Mouse (Mus musculus): ENCODE data around the gene Pdik1l.

Gene Pdik1l

GRCm38 (mm10) chr4:134263191-134263590 is 24.5 kb downstream of the Pdik1l start:
- no peak for DNase-seq (ENCODE audit: extremely low spot score, low read depth, low spot score)

DNA sequence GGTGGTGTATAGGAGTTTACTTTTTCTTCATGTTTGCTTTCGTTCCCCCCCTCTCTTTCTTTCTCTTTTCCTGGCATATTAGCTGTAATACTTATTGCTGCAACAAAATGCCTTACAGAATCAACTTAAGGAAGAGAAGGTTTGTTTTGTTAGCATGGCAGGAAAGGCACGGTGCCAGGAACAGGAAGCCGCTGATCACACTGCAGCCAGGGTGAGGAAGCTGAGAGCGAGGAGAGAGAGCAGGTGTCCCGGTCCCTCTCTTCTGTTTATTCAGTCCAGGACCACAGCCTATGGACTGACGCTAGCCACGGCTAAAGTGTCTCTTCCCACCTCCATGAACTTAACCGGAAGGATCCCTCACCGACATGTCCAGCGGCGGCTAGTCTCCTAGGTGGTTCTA is 29.3 kb downstream of the Pdik1l start:
- no peak for DNase-seq (ENCODE audit: extremely low spot score, low read depth, low spot score)

DNA sequence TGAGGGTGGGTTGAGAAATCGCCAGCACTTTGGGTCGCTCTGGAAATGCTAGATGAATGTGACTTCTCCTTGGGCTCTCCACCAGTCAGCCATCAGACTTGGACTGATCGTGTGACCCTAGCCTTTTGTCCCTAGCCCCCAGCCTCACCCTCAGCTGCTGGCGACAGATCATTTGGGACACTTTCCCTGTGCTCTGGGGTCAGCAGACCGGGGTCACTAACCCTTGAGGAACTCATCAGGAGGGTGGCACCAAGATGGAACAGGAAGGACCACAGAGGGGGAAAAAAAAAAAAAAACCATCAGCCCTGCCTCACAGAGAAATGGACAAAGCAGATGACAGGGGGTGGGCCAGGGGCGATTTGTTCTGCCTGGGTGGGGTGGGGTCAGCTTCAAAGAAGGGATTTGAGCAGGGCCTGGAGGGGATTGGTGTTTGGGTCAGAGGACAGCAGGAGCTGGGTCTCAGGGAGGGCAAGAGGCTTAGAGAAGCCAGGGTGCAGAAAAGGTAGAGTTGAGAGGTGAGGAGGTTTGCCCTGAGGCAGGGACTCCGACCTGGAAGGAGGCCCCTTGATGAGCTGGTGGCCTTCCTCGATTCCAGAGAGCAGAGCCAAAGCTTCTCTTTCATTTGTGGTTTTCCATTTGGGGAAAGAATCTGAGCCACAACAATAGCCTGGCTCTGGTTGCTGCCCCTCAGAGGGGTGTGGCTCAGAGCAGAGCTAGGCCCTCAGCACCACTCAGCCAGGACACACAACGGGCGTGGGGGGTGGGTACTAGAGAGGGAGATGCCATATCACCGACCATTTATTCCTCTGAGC is 30.3 kb downstream of the Pdik1l start:
- no peak for DNase-seq (ENCODE audit: extremely low spot score, low read depth, low spot score)

DNA sequence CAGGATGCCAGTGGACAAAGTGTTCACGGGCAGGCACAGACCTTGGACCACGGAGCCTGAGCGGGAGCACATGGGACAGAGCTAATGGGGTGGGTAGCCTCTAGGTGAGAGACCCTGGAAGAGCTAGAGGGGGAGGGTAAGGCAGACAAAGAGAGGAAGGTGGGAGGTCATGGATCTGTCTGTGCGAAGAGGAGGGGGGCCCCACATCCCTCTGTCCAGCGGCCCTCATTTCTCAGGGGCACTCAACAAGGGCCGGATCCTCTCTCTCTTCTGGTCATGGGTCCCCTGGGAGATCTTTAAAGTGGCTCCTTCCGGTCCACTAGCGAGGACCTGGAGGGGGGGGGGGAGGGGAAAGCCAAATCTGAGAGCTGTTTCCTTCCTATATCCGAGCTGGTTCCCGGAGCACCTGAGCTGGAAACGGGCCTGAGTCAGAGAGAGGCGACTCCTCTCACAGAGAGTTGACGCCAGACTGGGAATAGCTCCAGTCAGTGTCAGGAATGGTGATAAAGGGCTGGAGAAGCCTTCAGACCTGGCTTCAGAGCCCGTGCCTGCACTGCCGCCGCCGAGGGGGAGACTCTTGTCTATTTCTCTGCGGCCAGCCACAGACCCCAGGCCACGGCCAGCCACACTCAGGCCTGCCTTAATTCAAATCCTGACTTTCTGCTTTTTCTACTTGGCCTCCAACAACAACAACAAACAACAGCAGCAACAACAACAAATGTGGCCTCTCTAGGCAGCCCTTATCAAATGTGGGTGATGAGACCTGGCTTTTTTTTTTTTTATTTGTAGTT is 31.1 kb downstream of the Pdik1l start:
- DNase-seq (ENCODE audit: extremely low spot score, low read depth, low spot score): no peak

GRCm38 (mm10) chr4:134255854-134256253 is 31.8 kb downstream of the Pdik1l start:
- DNase-seq (ENCODE audit: extremely low spot score, low read depth, low spot score): no peak

GRCm38 (mm10) chr4:134254835-134255234 is 32.9 kb downstream of the Pdik1l start:
- DNase-seq (ENCODE audit: extremely low spot score, low read depth, low spot score): no peak

DNA sequence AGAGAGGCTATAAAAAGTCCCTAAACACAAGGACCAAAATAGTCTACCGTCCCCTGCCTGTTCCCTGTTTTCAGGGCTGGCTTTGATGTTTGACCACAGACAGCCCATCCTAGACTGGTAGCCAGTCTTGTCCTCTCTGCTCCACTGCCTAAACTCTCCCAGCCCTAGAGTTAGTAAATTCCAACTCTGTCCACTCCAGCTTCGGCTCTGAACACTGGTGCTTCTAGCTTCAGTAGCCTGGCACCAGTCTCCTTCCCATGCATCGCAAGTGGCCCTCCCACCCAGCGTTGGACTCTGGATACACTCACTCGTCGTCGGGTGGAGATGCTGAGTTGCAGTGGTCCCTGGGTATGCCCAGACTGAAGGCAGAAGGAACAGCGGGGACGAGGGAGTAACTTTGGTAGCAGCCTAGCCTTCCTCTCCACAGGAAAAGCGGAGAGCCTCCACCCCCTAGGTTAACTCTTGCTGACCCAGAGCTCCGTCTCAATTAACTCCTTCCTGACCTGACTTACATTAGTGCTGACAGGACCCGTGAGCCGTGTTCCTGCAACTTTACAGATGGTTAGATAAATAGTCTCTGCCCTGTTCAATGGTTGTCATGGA is 33.9 kb downstream of the Pdik1l start, which contains the start of gene Grrp1:
Grrp1 (minus strand) TSS at position 385 of the 603 bp plus-strand sequence.
- no peak for DNase-seq (ENCODE audit: extremely low spot score, low read depth, low spot score)

GRCm38 (mm10) chr4:134252911-134253721 is 34.6 kb downstream of the Pdik1l start:
- no peak for DNase-seq (ENCODE audit: extremely low spot score, low read depth, low spot score)

DNA sequence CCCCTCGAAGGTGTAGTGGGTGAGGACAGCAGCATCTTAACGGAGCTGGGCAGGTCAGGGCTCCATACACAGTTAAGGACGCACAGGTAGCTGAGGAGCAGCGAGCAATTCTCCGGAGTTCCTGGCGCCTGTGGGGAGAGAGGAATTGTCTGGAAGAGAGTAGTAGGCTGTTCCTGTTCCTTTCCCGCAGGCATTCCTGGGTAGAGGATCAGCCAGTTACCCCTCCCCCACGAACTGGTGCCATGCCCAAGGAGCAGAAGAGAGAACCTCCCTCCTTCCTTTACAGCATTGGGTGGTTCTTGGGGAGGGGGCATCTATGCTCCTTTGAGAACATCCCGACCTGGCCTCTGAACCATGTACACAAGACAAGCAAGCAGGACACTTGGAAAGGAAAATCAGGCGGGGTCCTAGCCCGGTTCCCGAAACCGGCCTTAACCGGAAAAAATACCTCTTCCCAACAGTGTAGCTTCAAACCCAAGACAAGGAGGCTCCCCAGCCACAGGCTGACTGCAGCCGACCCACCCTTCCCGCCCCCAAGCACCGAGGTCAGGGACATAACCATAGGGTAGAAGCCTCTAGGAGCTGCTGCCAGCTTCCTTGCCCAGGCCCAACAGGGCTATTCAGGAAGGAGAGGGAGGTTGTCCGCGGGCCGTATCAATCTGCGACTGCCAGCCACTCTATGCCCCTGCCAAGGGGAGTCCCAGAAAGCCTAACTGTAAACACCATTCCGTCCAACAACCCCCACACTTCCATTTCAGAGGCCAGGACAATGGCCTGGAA is 35.4 kb downstream of the Pdik1l start:
- no peak for DNase-seq (ENCODE audit: extremely low spot score, low read depth, low spot score)

DNA sequence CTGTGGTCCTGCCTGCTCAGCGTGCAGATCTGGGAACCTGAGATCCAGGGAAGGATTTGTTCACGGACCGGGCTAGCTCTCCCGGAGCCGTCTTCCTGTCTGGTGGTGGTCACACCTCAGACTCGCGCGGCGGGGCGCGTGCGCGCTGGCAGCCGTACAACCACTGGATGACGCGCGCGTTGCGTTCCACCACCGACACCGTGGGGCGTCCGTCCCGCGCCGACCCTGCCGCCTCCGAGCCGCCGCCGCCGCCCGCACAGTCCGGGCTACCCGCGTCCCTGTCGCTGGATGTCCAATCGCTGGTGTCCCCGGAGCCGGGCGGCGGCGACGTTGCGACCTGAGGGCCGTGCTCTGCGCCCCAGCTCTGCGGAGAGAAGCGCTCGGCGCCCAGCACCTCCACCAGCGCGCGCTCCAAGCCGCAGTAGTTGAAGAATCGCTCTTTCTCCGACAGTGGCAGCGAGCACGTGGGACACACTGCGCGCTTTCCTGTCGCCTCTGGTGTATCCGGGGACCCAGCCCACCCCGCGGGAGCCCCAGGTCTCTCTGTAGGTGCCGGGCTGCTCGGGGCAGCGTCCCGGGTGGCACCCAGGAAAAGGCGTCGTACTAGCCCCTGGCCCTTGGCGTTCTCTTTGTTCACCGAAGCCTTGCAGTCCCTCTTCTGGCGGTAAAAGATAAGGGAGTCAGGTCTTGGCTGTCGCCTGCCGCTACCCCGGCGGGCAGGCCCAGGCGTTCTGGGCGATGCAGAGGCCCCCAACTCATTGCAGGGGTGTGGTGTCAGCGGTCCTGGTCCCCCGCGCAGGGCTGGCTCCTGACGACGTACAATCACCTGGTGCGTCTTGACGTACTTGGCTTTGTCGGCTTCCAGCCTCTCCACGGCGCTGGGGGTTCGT is 36.2 kb downstream of the Pdik1l start:
- DNase-seq (ENCODE audit: extremely low spot score, low read depth, low spot score): no peak

- no peak for DNase-seq (ENCODE audit: extremely low spot score, low read depth, low spot score)
Observed at GRCm38 (mm10) chr4:134250930-134251240, 36.8 kb downstream of the Pdik1l start.

DNA sequence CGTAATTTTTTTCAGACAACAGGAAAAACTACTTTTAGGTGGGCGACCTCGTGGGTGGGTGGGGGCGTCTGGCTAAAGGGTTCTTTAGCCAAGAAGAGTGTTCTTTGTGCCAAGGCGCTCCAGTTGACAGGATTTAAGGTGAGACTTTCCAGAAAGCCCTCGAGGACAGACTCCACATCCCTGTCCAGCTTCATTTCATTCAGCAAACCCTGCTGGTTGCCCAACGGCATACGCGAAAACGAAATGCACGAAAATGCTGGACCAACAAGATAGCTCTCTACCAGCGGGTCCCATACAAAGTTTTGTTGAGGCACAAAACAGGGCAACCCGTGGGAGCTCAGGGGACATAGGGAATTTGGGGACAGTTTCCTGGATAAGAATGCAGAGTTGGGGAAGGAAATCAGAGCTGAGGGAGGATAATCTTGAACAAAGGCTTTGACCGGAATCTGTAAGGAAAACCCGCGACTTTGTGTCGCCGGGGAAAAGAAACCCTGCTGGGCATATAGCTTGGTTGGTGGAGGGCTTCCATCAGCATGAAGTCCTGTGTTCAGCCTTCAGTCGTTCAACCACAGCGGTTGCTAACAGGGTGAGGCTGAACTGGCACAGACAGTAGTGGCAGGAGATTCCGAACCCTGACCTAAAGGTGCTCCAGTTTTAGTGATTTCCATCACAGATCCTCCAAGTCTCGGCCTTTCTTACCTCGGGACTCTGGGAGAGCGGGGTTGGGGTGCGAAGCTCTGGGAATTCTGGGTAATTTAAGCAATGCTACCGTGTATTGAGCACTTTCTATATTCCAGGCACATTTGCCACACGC is 37.4 kb downstream of the Pdik1l start:
- no peak for DNase-seq (ENCODE audit: extremely low spot score, low read depth, low spot score)

- DNase-seq (ENCODE audit: extremely low spot score, low read depth, low spot score): no peak
Observed at GRCm38 (mm10) chr4:134249651-134250050, 38.0 kb downstream of the Pdik1l start.

GRCm38 (mm10) chr4:134246719-134247258 is 40.9 kb downstream of the Pdik1l start, which contains the start of gene Gm30191:
Gene Gm30191 (plus strand): TSS chr4:134246935.
- DNase-seq (ENCODE audit: extremely low spot score, low read depth, low spot score): no peak

DNA sequence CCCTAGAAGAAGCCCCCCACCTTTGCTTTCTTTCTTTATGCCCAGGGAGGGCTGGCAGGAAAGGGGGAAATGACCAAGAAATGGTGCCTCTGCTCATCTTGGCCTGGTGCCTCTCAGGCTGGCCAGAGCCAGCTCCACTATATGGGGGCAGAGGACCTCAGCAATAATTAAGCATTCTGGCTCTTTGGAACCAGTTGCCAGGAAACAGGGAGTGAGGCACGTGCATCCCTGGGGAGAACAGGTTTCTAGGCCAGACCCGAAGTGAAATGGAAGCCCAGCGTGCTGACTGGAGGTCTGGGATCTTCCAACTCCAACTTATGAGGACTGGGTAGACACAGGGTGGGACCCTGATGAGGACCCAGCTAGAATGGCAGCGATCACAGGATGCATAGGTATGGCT is 41.4 kb downstream of the Pdik1l start:
- DNase-seq (ENCODE audit: extremely low spot score, low read depth, low spot score): no peak

GRCm38 (mm10) chr4:134245148-134245843 is 42.4 kb downstream of the Pdik1l start, which contains the start of gene Zfp593:
Gene Zfp593 (minus strand): TSS chr4:134245592.
- DNase-seq (ENCODE audit: extremely low spot score, low read depth, low spot score): peak; percentile 75

DNA sequence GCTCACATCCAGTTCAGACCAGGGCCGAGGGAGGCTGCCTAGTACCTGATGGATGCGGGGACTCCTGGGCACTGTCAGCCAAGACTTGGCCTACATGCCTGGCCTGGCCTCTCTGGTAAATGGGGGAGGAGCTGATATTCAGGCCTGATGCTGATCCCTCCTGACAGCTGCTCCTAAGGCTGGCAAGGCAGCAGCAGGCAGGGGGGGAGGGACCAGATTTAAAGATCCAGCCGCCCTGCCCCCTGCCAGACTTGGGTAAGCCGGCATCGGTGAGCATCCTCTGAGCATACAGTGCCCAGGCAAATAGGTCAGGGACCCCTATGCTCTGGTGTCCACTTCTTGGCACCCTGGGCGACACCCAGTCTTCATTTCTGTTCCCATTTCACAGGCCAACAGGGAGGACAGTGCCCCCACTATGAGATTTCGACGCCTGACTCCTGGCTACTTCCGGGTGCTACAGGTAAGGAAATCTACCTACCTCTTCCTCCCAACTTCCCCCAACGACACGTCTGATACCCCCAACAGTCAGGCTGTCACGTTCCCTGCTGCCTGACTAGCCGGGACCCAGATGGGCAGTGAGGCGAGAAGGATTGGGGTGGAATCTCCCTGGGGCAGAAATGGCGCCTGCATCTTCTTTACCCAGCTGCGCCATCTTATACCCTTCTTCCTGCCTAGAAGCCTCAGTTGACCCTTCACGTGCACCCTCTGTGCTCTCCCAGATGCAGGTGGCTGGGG is 44.0 kb downstream of the Pdik1l start, which contains the start of gene E130218I03Rik:
E130218I03Rik (plus strand) TSS at position 147 of the 735 bp plus-strand sequence.
- DNase-seq (ENCODE audit: extremely low spot score, low read depth, low spot score): no peak

Measured in hindlimb bud, embryonic 11.5 days (tissue).